Mouse (Mus musculus): ENCODE data around the gene Zfp64. TPM values are rescaled to one million over a fixed set of nuclear protein-coding genes. Genes with fewer than 3 reads are reported as not detected.

Gene Zfp64
- polyA plus RNA-seq, 1 experiment from 2014 or later = 23.9 TPM

DNA sequence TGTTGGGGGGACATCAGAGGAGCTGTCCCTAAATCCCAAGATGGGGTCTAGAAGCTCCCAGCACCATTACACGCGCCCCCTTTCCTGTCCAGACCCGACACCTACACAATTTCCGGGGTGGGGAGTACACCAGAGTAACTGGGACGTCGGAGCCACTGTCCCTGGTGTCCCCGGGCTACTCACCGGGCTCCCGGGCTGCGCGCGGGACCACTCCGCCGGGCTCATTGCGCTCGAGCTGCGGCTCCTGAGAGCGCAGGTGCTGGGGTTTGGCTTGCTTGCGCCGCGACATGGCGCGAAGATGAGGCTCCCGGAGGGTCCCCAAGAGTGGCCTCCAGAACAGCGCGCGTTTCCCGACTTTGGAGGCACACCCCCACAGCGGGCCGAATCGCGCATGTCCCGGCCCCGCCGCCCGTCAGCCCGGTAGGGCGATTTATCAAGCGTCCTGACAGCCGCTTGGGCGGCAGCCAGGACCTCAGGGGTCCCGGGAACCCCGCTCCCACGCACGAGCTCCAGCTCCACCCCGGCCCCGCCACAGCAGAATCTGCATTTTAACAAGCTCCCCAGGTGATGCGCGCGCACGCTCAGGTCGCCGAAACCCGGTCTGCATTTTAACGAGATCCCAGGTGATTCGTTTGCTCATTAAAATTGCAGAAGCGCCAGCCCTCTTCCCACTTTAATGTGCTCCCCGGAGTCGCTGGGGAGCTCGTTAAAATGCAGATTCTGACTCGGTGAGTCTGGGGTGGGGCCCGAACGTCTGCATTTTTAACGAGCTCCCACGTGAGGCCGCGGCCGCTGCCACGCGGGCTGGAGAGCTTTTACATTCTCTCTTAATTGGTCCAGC is 43.1 kb downstream of the Zfp64 start:
- Histone ChIP-seq H3K27me3 (peaks cover 25% of the 10 kb centered on the region), H3K27ac (replicated peaks) (no peak overlapping the region), H3K36me3 (no peaks in the 10 kb centered on the region), H3K4me1 (replicated peaks) (peaks cover 30% of the 10 kb centered on the region), H3K9ac (peak overlapping the region; percentile 60), H3K9me3 (no peaks in the 10 kb centered on the region), H3K4me3 (peak overlapping the region; percentile 49), H3K4me2 (peak overlapping the region; percentile 92)
- peak; percentile 74 for ATAC-seq (ENCODE audit: low read depth)
- WGBS = under 1% methylated on average over 70 of the region's 70 CpGs

DNA sequence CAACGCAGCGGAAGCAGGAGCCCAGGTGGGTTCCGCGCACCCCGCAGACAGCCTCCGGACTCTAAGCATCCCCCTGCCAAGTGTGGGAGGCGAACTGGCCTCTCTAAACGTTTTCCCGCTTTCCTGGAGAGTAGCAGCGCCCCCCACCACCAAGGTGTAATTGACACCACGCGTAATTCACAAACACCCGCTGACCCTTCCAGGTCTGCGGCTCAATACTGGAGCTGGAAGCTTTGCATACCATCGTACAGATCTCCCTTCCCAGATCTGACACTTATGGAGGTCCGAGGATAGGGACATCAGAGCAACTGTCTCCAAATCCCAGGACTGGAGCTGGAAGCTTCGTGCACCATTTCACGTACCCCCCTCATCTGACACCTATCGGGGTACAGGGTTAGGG is 43.9 kb downstream of the Zfp64 start:
- no peak for ATAC-seq (ENCODE audit: low read depth)
- 3% methylated on average over 19 of the region's 19 CpGs for WGBS
- Histone ChIP-seq H3K36me3 (no peaks in the 10 kb centered on the region), H3K4me1 (replicated peaks) (peaks cover 32% of the 10 kb centered on the region), H3K9me3 (no peaks in the 10 kb centered on the region), H3K27me3 (peaks cover 25% of the 10 kb centered on the region), H3K27ac (replicated peaks) (no peak overlapping the region), H3K4me3 (peak overlapping the region; percentile 49), H3K9ac (peak overlapping the region; percentile 60), H3K4me2 (peak overlapping the region; percentile 92)

DNA sequence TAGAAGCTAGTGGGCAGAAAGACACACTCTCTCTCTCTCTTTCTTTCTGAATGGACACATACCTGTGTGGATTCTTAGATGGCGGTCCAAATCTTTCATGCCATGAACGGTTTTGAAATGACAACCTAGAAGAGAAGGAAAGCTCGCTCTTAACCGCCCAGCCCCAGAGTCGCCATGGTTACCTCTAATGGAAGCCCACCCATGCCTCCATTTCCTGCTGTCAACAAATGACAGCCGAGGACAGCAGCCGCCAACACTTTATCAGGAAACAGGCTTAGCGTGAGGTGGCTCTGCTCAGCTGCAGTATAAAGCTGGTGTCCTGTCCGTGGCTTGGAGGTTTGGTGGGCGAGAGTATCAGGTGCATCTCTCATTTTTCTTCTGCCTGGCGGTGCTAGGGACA is 49.4 kb downstream of the Zfp64 start:
- no peaks in the 10 kb centered on the region for H3K9me3 ChIP-seq
- H3K9ac ChIP-seq = no peak overlapping the region
- H3K27me3 ChIP-seq = peaks cover 10% of the 10 kb centered on the region
- peaks cover 22% of the 10 kb centered on the region for H3K4me1 ChIP-seq (replicated peaks)
- H3K4me3 ChIP-seq = no peak overlapping the region
- H3K36me3 ChIP-seq = no peaks in the 10 kb centered on the region
- no peak overlapping the region for H3K27ac ChIP-seq (replicated peaks)
- H3K4me2 ChIP-seq = no peak overlapping the region
- WGBS = 45% methylated on average over 11 of the region's 11 CpGs
- no peak for ATAC-seq (ENCODE audit: low read depth)

DNA sequence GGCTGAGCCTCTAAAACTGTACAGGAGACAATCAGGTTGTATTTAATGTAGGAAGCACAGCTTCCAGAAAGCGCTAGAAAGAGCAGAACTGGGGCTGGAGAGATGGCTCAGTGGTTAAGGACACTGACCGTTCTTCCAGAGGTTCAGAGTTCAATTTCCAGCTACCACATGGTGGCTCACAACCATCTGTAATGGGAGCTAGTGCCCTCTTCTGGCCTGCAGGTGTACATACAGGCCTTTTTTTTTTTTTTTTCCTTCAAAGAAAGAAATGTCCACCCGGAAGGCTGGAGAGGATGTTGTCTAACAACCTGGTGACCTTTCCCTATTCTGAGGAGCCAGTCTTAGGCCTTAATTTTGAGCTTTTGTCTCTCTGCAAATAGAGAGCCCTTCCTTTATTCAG is 50.5 kb downstream of the Zfp64 start:
- H3K27me3 ChIP-seq = no peaks in the 10 kb centered on the region
- H3K9me3 ChIP-seq = no peaks in the 10 kb centered on the region
- no peaks in the 10 kb centered on the region for H3K36me3 ChIP-seq
- WGBS = 73% methylated on average over 3 of the region's 3 CpGs
- no peak overlapping the region for H3K4me3 ChIP-seq
- H3K4me2 ChIP-seq = no peak overlapping the region
- no peak overlapping the region for H3K9ac ChIP-seq
- no peak for ATAC-seq (ENCODE audit: low read depth)
- no peak overlapping the region for H3K27ac ChIP-seq (replicated peaks)
- peaks cover 17% of the 10 kb centered on the region; the same call in 1 of the 2 replicates for H3K4me1 ChIP-seq (replicated peaks)

DNA sequence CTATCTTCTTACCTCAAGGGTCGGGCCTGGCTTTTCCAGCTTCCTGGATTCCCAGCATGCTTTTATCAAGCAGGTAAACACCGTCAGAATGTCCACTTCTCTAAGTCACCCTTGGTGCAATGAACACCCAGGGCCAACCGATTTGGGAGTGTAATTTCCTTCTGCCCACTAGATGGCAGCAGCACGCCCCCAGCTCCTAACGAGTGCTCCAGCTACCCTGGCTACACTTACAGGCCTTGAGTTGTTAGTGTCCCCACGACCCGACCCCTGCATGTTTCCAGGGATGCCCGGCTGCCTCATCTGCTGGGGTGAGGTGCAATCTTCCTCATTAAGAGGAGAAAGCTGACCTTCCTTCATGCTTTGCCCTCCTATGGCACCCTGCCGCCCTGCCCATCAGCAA is 51.2 kb downstream of the Zfp64 start:
- H3K27me3 ChIP-seq = no peaks in the 10 kb centered on the region
- 15% methylated on average over 9 of the region's 9 CpGs for WGBS
- H3K4me1 ChIP-seq (replicated peaks) = peaks cover 17% of the 10 kb centered on the region; the same call in 1 of the 2 replicates
- H3K27ac ChIP-seq (replicated peaks) = no peak overlapping the region
- H3K4me3 ChIP-seq = no peak overlapping the region
- ATAC-seq (ENCODE audit: low read depth) = peak; percentile 47; the same call in 1 of the 2 replicates
- H3K36me3 ChIP-seq = no peaks in the 10 kb centered on the region
- no peaks in the 10 kb centered on the region for H3K9me3 ChIP-seq
- H3K9ac ChIP-seq = no peak overlapping the region
- H3K4me2 ChIP-seq = no peak overlapping the region

DNA sequence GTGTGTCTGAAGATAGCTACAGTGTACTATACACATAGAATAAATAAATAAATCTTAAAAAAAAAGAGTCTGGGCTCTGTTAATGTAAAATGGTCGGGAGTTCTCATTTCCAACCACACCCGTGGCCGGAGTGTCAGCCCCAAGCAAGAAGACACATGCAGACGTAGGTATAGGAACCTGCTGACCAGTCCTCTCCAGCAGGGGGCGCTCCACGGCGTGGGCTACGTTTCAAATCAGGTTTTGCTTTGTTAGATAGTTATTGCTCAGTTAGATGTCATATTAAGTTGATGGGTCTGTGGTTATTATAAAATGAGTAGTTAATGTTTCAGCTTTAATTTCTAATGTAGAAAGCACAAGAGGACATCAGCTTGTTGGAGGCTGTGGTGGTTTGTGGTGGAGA is 52.8 kb downstream of the Zfp64 start:
- Histone ChIP-seq H3K4me1 (replicated peaks) (peaks cover 17% of the 10 kb centered on the region; the same call in 1 of the 2 replicates), H3K9ac (no peak overlapping the region), H3K36me3 (no peaks in the 10 kb centered on the region), H3K9me3 (no peaks in the 10 kb centered on the region), H3K4me3 (no peak overlapping the region), H3K27me3 (no peaks in the 10 kb centered on the region), H3K27ac (replicated peaks) (no peak overlapping the region), H3K4me2 (no peak overlapping the region)
- 25% methylated on average over 8 of the region's 8 CpGs for WGBS
- ATAC-seq (ENCODE audit: low read depth) = no peak

DNA sequence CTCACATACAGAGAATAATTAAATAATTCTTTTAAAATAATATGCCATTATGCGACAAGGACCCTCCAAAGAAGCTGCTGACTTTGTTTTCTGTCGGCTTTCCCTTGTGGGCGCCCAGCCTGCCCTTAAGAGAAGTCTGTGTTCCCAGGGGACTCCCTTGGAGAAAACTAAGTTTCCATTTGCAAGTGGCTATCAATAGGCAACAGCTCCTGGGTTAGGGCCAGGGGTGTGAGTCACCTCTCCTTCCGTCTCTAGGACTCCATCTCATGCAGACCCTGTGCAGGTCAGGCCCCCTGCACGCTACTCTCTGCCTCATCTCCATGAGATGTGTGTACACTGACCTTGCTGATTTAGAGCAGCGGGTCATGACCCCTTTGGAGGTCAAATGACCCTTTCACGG is 57.5 kb downstream of the Zfp64 start:
- Histone ChIP-seq H3K4me3 (no peak overlapping the region), H3K4me2 (no peak overlapping the region), H3K27ac (replicated peaks) (no peak overlapping the region), H3K9ac (no peak overlapping the region), H3K36me3 (no peaks in the 10 kb centered on the region; the same call in 1 of the 2 replicates), H3K9me3 (no peaks in the 10 kb centered on the region), H3K27me3 (no peaks in the 10 kb centered on the region), H3K4me1 (replicated peaks) (no peaks in the 10 kb centered on the region)
- 79% methylated on average over 7 of the region's 7 CpGs for WGBS
- no peak for ATAC-seq (ENCODE audit: low read depth)

DNA sequence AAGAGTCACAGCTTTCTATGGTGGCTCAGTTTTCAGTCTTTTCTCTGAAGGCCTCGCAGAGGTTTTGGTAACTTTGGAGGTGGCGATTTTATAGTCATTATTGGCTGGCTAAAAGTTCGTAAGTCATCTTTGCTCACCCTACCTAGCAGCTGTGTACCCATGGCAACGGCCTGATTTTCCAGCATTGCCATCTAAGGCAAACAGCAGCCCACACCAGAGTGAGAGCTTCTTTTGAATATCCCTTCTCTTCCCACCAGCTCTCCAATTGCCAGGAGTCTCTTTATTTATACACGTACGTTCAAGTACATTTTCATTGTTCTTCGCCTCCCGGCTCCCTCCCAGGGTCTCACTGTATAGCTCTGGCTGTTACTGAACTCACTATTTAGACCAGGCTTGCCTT is 59.9 kb downstream of the Zfp64 start:
- H3K4me3 ChIP-seq = no peak overlapping the region
- no peaks in the 10 kb centered on the region for H3K9me3 ChIP-seq
- H3K4me2 ChIP-seq = no peak overlapping the region
- no peaks in the 10 kb centered on the region for H3K4me1 ChIP-seq (replicated peaks)
- H3K27ac ChIP-seq (replicated peaks) = no peak overlapping the region
- no peaks in the 10 kb centered on the region; the same call in 1 of the 2 replicates for H3K36me3 ChIP-seq
- ATAC-seq (ENCODE audit: low read depth) = no peak
- 82% methylated on average over 8 of the region's 8 CpGs for WGBS
- H3K9ac ChIP-seq = no peak overlapping the region
- H3K27me3 ChIP-seq = no peaks in the 10 kb centered on the region

DNA sequence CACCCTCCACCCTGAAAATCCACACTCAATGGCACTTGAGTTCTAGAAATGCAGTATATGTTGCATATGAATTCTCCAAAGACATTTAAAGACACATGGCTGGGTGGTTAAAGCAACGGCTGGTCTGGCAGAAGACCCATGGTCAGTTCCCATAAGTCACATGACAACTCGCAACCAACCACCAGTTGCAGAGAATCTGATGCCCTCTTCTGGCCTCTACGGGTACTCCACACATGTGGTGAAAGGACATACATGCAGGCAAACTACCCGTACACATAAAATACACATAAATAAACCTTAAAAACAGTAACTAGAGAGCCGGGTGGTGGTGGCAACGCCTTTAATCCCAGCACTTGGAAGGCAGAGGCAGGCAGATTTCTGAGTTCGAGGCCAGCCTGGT is 60.6 kb downstream of the Zfp64 start:
- Histone ChIP-seq H3K36me3 (no peaks in the 10 kb centered on the region; the same call in 1 of the 2 replicates), H3K9ac (no peak overlapping the region), H3K4me2 (no peak overlapping the region), H3K27me3 (no peaks in the 10 kb centered on the region), H3K4me1 (replicated peaks) (no peaks in the 10 kb centered on the region), H3K9me3 (no peaks in the 10 kb centered on the region), H3K27ac (replicated peaks) (no peak overlapping the region), H3K4me3 (no peak overlapping the region)
- WGBS = 89% methylated on average over 7 of the region's 7 CpGs
- ATAC-seq (ENCODE audit: low read depth) = no peak

DNA sequence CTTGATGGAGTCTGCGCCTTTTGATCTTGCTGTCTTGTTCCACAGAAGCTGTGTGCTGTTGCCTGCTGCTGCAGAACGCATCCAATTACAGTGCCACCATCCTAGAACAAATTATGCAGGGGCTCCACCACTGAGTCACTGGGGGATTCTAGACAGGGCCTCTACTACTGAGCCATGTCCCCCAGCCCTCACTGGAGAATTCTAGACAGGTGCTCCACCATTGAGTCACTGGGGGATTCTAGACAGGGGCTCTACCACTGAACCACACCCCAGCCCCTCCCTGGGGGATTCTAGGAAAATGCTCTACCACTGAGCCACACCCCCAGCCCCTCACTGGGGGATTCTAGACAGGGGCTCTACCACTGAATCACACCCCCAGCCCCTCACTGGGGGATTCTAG is 63.3 kb downstream of the Zfp64 start:
- Histone ChIP-seq H3K27ac (replicated peaks) (no peak overlapping the region), H3K9ac (no peak overlapping the region), H3K4me2 (no peak overlapping the region), H3K4me1 (replicated peaks) (no peaks in the 10 kb centered on the region), H3K27me3 (no peaks in the 10 kb centered on the region), H3K9me3 (no peaks in the 10 kb centered on the region), H3K4me3 (no peak overlapping the region), H3K36me3 (no peaks in the 10 kb centered on the region; the same call in 1 of the 2 replicates)
- 77% methylated on average over 2 of the region's 2 CpGs for WGBS
- no peak for ATAC-seq (ENCODE audit: low read depth)

DNA sequence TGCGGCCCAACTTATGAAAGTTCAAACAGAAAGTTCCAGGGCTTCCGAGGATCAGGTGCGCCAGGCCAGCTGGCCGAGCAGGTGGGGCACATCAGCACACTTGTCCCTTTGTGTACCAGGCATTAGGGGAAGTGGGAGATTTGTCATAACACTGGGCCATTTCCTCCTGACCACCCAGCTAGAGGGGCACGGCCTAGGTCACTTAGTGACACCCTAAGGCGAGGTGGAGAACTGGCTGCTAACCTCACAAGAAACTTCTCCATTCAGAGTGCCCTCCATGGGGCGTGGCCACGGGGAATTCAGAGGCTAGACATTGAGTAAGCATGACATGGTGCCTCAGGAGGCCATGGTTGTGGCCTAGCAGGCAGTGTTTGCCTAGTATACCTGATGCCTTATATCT is 70.7 kb downstream of the Zfp64 start:
- 64% methylated on average over 8 of the region's 8 CpGs for WGBS
- H3K4me2 ChIP-seq = no peak overlapping the region
- ATAC-seq (ENCODE audit: low read depth) = no peak
- no peak overlapping the region for H3K27ac ChIP-seq (replicated peaks)
- H3K9ac ChIP-seq = no peak overlapping the region
- no peaks in the 10 kb centered on the region for H3K36me3 ChIP-seq
- H3K27me3 ChIP-seq = no peaks in the 10 kb centered on the region
- no peaks in the 10 kb centered on the region for H3K4me1 ChIP-seq (replicated peaks)
- no peaks in the 10 kb centered on the region for H3K9me3 ChIP-seq
- H3K4me3 ChIP-seq = no peak overlapping the region

DNA sequence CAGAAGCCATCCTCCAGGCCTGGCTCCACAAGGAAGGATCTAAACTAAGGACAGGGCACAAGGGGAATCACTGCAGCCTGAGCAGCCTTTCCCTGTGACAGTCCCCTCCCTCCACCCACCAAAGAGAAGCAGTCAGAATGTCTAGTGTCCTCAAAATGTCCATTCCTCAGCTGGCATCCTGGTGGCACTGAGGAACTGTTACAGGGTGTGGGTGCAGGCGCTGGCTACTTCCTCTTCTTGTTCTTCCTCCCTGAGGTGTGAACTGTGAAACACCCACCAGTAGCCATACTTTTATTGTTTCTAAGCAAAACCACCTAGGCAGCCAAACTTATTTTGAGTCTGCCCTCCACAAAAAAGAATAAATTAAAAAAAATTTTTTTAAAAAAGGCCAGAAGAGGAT is 72.4 kb downstream of the Zfp64 start:
- Histone ChIP-seq H3K36me3 (no peaks in the 10 kb centered on the region), H3K4me1 (replicated peaks) (no peaks in the 10 kb centered on the region), H3K4me3 (no peak overlapping the region), H3K27me3 (no peaks in the 10 kb centered on the region), H3K27ac (replicated peaks) (no peak overlapping the region), H3K9me3 (no peaks in the 10 kb centered on the region), H3K4me2 (no peak overlapping the region), H3K9ac (no peak overlapping the region)
- no peak for ATAC-seq (ENCODE audit: low read depth)
- WGBS = 100% methylated on average over 1 of the region's 1 CpGs

DNA sequence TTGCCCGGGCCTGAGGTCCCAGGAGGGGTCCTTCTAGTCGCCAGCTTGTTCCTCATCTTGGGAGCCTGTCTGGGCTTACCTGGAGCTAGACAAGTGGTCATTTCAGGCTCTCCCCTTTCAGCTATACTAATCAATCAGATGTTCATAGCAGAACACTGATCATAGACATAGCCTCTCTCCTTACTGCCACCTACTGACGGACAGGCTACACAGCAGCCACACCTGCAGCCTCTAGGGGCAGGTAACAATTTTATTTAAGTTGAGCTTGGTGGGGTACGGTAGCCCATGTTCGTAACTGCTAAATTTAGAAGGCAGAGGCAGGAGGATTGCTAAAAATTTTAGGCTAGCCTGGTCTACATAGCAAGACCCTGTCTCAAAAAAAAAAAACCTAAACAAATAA is 73.5 kb downstream of the Zfp64 start:
- Histone ChIP-seq H3K9me3 (no peaks in the 10 kb centered on the region), H3K4me2 (no peak overlapping the region), H3K27ac (replicated peaks) (no peak overlapping the region), H3K36me3 (no peaks in the 10 kb centered on the region), H3K4me1 (replicated peaks) (no peaks in the 10 kb centered on the region), H3K4me3 (no peak overlapping the region), H3K27me3 (no peaks in the 10 kb centered on the region), H3K9ac (no peak overlapping the region)
- 53% methylated on average over 5 of the region's 5 CpGs for WGBS
- ATAC-seq (ENCODE audit: low read depth) = no peak
